In the genomic region with DNA sequence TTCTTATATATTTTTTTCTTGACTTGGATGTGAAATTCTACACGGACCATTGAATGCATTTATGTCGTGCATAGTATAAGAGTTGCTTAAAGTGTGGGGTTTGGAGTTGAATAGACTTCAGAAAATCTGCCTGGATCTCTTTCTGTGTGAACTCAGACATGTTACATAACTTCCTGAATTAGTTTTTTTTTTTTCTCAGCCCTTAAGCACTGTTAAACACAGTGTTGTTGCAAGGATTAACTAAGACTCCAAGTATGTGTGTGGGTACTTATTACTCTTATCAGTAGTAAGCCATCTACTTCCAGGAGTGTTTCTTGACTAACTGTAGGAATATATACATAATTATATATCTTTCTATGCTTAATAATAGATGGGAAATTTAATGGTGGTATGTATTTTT, we compare ENCODE assay signal across 22 mouse cellular contexts.
"Had no signal": no experiment of that assay in that cellular context is flagged by ENCODE, and none has a peak within 500 bp of the region (broad histone marks: within the 10 kb centered on the region; RNA-seq: fewer than 3 reads in every experiment).

No protein-coding gene starts in this region.

- H3K4me1 ChIP-seq: neural tube, embryonic 12.5 days had no signal

- ATAC-seq: liver, embryonic 12.5 days; midbrain, embryonic 15.5 days had no signal

- H3K4me2 ChIP-seq: kidney, embryonic 15.5 days; limb, embryonic 13.5 days; liver, embryonic 12.5 days; liver, embryonic 15.5 days; lung, embryonic 15.5 days; midbrain, embryonic 12.5 days; midbrain, embryonic 15.5 days; neural tube, embryonic 12.5 days; neural tube, embryonic 15.5 days had no signal

- H3K27ac ChIP-seq: kidney, embryonic 15.5 days; layer of hippocampus, adult 2 months; limb, embryonic 10.5 days; limb, embryonic 13.5 days; liver, embryonic 12.5 days; liver, embryonic 15.5 days; lung, embryonic 15.5 days; midbrain, embryonic 12.5 days; midbrain, embryonic 15.5 days; neural tube, embryonic 12.5 days; neural tube, embryonic 15.5 days had no signal

- H3K27me3 ChIP-seq: kidney, embryonic 15.5 days; limb, embryonic 13.5 days; lung, embryonic 15.5 days; midbrain, embryonic 12.5 days; midbrain, embryonic 15.5 days; neural tube, embryonic 12.5 days; neural tube, embryonic 15.5 days had no signal

- DNase-seq: kidney, adult 11 months; kidney, adult 8-10 months; kidney, postnatal 14 days; layer of hippocampus, adult 9-11 months; liver; lung, adult 18-20 months; lung, postnatal 14 days; right cerebral cortex, adult 18-20 months; right cerebral cortex, postnatal 14 days; right cerebral cortex, postnatal 4 days; thymus, postnatal 25 days had no signal

- H3K9me3 ChIP-seq: kidney, embryonic 15.5 days; limb, embryonic 10.5 days; limb, embryonic 13.5 days; liver, embryonic 12.5 days; liver, embryonic 15.5 days; lung, embryonic 15.5 days; midbrain, embryonic 12.5 days; midbrain, embryonic 15.5 days; neural tube, embryonic 12.5 days; neural tube, embryonic 15.5 days had no signal

- H3K9ac ChIP-seq: kidney, embryonic 15.5 days; limb, embryonic 13.5 days; liver, embryonic 12.5 days; liver, embryonic 15.5 days; lung, embryonic 15.5 days; midbrain, embryonic 12.5 days; midbrain, embryonic 15.5 days; neural tube, embryonic 12.5 days; neural tube, embryonic 15.5 days had no signal

- H3K4me3 ChIP-seq: kidney, embryonic 15.5 days; layer of hippocampus, adult 2 months; limb, embryonic 10.5 days; limb, embryonic 13.5 days; liver, embryonic 12.5 days; liver, embryonic 15.5 days; lung, embryonic 15.5 days; midbrain, embryonic 12.5 days; midbrain, embryonic 15.5 days; neural tube, embryonic 12.5 days; neural tube, embryonic 15.5 days had no signal

- H3K36me3 ChIP-seq: kidney, embryonic 15.5 days; limb, embryonic 10.5 days; limb, embryonic 13.5 days; liver, embryonic 12.5 days; liver, embryonic 15.5 days; lung, embryonic 15.5 days; midbrain, embryonic 12.5 days; midbrain, embryonic 15.5 days; neural tube, embryonic 12.5 days; neural tube, embryonic 15.5 days had no signal
